Mouse (Mus musculus): ENCODE measurements at regions not wholly inside any gene's neighbourhood (a gene's known extent, or its start where the extent isn't known, plus 50 kb on each side); places are given as distances from the start of the nearest gene placed in this dataset.

GRCm38 (mm10) chr14:24655580-24655979 lies 168.7 kb downstream of the Rps24 start:
- no peak for TF ChIP-seq CTCF (IDR thresholded peaks at IDR 0.05; ENCODE audit: borderline replicate concordance, extremely low read depth, insufficient read depth, insufficient read length)
- TF ChIP-seq POLR2A (IDR thresholded peaks at IDR 0.05; ENCODE audit: borderline replicate concordance, extremely low read depth, insufficient read depth, insufficient read length, poor library complexity, severe bottlenecking): no peak

All from brain, embryonic 14.5 days (tissue).